Mouse (Mus musculus) thymus, postnatal 25 days (tissue): ENCODE measurements around the gene Grin2c.

Experiments
- DNase-seq: peaks from one replicate; pipeline ENCODE4 v3.0.0; 2022

The Grin2c gene

DNA sequence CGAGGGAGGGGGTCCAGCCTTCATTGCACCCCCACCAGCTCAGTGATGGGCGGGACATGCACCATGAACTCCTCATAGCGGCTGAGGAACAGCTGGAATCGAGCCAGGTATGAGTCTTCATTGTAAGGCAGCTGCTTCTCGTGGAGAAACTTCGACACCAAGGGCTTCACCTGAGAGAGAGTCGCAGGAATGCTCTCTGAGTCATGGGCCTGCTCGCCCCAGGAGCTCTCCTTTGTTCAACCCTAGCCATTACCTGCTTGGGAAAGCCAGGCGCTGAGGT, 16.4 kb upstream of the Grin2c start:
- DNase-seq, result no peak

DNA sequence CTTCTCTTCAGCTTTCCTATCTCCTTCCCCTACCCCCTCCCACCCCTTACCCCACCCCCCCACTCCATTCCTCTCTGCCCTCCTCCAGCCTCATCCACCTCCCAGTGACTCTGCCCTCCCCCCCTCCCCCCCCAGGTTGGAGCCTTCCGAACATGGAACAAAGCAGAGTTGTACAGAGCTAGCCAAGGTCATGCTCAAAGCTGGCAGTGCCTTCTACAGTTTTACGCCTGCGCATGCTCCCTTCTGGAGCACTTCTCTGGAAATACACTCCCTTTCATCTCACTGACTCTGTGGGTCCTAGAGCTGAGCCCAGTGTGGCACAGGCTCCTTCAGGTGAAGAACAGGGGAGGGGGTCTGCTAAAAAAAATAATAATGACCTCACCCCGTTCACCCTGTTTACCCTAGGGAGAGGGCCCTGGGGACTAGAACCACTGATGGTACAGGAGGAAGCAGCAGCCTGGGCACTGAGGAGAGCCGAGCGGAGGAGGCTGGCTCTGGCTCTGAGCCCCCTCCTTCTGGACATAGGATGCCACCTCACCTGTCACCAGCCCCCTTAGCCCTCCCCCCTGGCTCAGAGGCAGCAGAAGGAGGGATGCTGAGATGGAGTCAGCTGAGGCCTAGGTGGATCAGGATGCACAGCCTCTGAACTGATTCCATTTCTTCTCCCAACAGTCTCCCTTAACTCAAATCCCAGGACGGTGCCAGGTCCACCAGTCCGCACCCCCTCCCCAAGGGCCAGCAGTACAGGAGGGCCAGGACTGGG, 15.9 kb upstream of the Grin2c start:
- no peak for DNase-seq

DNA sequence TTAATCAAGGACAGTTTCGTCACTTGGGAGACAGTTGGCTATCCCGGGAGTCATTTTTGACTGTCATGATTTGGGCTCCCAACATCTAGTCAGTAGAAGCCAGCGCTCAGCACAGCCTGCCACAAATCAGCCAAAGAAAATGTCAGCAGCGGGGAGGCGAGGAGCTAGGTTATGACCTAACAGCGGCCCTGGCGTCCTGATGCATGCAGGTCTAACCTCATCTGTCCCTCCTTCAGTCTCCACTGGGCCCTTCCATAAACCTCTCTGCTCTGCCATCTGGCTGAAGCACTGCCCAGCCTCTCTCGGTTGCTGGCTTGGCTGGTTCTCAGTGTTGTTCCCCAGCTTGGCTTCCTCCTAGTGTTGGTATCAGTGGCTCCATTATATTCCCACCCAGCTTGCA, 15.3 kb upstream of the Grin2c start:
- no peak for DNase-seq

DNA sequence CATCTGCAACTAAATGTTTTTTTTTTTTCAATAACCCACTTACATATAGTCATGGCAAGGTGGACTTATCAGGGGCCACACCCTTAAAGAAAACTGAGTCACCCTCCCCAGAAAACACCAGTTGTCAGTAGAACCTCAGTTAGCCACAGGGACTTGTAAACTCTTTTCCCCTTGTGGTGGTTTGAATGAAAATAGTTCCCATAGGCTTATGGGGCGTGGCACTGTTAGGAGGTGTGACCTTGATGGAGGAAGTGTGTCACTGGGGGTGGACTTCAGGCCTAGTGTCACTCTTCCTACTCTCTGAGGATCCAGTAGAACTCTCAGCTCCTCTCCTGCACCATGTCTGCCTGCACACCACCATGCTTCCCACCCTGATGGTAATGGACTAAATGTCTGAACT, 12.7 kb upstream of the Grin2c start:
- no peak for DNase-seq

DNA sequence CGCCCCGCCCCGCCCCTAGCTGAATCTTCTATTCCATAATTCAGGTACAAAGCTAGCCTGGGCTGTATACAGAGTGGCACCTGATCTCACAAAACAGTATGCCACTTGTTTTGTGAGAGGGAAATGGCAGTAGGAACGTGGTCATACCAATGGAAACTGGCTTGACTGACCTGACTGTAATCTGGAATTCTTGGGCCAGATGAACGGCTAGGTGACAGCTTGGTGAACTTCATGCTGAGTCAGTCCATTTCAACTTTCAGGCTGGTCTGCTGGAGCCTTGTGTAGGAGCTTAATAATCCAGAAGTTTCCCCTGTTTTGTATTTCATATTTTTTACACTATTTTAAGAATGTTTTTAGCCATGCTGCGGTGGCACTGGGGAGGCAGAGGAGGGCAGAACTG, 11.1 kb upstream of the Grin2c start:
- DNase-seq, result no peak

DNA sequence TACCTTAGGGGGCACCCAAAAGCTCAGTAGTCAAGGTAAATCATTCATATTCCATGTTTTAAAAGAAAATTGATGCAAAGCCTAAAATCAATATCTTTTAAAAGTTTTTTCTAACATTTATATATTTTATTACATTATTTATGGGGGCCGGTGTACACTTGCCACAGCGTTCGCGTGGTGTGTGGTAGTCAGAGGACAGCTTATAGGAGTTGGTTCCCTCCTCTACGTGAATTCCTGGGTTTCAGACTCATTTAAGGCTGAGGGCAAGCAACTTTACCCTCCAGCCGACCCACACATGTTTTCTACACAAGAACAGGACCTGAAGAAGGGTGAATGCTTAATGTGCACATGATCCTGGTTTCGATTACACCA, 10.5 kb upstream of the Grin2c start:
- no peak for DNase-seq

DNA sequence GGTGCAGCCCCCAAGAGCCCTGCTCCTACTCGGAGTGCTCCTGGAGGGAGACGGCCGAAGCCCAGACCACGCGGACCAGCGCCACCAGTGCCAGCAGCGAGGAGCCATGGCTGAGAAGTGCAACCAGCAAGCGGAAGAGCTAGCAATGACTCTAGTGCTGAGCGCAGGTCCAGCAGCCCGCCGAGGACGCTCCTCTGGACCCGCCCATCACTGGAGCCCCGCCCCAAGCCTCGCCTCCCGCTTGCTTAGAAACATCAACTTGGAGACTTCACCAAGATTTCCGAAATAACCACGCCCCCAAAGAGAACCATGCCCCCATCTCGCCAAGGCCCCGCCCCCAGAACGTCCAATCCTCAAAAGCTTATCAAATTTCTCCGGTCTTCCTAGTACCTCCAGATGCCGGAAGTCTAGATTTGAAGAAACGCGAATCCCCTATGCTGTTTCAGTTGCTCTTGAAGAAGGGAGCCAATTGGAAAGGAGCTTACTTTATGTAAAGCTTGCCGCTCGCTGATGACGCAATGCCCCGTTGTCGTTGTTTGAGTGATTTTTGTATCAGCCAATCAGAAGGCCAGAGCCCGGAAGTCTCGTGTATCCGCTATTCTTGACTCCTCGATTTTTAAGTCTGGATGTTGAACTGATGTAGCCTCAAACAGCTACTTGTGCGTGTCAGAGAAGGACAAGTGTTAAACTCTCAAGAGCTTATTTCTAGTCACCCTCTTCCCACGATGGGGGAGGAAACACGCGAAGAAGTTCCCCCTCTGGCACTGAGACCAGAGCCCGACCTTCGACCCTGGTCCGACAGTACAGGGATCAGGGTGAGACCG, 9.9 kb upstream of the Grin2c start, which contains the start of gene Fdxr:
TSS of gene Fdxr (minus strand) at position 271 of the 824 bp plus-strand sequence.
- peak; percentile 99 for DNase-seq

DNA sequence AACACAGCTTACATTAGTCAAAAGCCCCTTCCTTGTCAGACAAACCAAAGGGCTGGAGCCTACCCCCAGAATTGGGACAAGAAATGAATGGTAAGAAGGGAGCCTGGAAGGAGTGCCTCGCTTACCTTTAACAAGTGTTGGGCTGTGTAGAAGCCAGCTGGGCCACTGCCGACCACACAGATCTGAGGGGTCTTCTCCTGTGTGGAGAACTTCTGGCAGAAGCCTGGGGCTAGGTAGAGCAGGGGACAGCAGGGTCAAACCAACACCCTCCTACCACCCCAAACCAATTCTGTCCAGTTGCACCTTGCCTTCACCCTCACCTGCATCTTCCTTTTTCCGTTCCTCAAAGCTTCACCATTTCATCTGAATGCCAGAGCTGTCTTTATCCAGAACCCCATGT, 8.9 kb upstream of the Grin2c start:
- DNase-seq, result no peak

DNA sequence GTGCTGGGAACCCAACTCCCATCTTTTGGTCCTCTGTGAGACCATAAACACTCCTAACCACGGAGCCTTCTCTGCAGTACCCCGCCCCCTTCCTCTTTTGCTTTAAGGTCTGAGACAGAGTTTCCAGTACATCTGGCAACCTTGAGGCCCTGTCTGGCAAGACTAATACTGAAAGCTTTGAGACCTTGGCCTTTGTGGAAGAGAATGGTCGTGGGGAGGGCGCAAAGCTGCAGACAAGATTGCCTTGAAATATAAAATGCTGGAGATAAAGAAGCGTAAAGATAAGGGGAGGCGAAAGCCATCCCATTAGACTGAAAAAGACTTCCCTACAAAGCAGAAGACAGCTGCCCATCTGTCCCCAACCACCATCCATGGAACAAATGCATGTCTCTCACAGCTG, 8.5 kb upstream of the Grin2c start:
- no peak for DNase-seq

DNA sequence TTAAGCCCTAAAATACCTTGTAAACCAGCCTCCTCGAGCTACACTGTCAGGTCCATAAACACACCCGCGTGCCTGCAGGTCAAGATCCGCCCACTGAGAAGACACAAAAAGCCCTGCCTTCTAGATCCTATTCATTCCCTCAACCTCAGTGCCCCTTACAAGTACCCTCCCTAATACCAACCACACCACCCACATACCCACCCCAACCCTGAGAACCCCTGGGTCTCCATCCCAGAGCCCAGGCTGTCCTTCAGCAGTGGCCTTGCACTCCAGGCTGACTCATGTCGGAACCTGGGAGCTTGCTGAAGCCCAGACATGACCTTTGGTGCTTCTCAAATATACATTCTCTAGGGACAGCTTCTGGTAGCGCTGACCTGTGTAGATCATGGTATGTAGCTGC, 7.7 kb upstream of the Grin2c start:
- no peak for DNase-seq

DNA sequence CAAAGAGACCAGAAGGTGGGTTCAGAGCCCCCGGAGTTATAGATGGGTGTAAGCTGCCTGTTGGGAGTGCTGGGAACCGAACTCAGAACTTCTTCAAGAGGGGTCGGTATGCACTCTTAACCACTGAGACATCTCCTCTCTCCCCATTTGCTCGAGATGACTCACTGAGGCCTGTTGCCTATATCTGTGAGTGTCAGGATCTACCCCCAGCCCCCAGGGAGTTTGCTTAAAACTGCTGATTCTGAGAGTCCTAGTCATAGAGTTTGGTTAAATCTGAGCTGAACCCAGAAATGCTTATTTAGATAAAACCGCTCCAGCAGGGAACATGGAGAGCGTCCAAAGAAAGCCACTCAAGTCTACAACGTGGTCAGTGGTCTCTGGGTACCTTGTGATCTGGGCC, 7.1 kb upstream of the Grin2c start:
- DNase-seq, result no peak

DNA sequence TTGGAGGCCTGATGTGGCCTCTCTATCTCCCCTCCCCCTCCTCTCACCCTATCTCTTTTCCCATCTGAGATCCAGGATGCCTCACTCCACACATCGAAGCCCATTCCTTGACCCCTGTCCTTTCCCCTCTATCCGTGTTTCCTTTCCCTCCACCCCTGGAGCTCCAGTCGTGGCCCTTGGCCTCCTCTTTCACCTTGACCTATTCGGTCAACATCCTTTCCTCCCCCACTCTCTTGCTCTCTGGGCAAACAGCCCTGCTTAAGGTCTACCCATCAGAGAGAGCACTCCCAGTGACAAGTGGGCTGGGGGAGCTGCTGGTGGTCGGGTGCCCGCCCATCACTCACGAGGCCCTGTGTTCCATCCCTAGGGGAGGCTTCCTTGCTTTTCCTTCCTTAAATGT, 6.7 kb upstream of the Grin2c start:
- no peak for DNase-seq

DNA sequence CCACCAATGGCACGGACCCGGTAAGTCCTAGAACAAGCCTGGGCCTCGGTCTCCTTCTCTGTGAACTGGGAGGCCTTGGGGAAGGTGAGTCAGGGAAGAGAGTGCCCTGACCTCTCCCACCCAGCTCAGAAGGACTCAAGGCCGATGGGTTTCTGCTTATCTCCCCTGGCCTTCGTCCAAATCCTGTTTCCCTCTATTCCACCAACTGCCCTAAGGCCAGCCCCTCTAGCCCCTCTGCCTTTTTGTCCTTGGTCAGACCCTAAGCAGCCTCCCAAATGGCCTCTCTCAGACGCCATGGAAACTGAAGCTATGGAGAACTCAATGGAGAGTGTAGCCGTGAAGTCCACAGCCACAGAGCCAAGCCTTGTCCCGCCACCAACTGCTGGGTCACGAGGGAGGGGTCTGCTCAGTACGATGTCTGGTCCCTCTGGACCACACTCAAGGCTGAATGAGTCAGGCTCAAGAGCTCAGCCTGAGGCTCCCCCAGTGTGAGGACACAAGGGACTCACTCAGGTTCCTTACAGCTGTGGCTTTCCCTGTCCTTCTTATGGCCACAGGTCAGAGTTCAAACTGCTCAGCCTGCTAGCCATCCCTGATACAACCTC, 6.0 kb upstream of the Grin2c start:
- DNase-seq, result no peak

DNA sequence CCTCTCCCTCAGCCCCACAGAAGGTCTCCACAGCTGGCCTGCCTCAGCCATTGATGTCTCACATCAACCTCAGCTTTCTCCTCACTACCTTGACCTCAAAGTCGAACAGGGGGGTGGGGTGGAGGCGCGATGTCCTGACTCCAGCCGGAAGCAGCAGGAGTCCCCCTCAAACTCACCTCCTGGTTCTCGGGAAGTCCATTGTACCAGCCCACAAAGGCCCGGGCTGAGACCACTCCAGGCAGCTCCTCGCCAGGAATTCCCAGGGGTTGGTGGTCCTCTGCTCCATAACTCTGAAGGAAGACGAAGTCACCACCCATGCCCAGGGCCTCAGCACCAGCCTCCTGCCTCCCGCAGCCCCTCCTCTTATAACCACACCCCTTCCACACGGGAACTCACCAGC, 4.4 kb upstream of the Grin2c start:
- no peak for DNase-seq

DNA sequence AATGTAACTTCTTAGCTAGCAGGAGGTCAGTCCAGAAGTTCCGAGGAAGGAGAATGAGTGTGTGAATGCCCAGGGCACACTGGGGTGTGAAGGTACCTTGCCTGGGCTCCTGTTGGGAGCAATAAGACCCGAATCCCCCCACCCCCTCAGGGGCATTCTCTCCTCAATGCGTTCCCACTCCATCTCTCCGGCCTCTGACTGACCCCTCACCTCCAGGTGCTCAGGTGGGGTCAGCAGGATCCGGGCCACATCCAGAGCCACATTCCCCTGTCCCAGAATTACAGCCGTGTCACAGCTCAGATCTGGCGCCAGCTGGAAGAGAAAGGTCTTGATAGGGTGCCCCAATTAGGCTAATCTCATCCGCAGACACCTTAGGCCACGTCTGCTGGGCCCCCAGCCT, 4.0 kb upstream of the Grin2c start:
- no peak for DNase-seq

DNA sequence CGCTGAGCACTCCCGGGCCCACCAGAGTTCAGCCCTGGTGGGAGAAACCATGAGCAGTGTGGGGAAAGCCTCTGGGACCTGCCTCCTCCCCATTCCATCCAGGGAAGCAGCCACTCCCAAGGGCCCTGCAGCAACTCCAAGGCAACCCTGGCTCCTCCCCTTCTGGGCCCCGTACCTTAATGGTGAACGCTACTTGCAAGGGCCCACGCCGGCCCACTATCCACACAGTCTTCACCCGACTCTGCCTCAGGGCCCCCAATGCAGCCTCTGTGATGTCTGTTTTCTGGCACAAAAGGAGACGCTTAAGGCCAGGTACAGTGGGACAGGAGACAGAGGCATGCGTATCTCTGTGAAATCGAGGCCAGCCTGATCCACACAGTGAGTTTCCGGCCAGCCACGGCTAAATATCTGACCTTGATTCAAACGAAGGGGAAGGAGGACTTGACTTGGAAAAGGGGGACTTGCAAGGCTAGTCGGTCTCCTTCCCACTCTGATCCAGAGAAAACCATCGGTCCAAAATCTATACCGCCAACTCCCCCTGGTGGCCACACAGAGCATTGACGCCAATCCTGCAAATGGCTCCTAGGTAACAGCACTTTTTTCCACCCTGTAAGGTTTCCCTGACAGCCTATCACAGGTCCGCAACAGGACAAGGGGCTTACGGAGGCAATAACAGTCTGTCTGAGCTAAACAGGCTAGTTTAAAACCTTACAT, 3.3 kb upstream of the Grin2c start:
- DNase-seq, result peak; percentile 71

DNA sequence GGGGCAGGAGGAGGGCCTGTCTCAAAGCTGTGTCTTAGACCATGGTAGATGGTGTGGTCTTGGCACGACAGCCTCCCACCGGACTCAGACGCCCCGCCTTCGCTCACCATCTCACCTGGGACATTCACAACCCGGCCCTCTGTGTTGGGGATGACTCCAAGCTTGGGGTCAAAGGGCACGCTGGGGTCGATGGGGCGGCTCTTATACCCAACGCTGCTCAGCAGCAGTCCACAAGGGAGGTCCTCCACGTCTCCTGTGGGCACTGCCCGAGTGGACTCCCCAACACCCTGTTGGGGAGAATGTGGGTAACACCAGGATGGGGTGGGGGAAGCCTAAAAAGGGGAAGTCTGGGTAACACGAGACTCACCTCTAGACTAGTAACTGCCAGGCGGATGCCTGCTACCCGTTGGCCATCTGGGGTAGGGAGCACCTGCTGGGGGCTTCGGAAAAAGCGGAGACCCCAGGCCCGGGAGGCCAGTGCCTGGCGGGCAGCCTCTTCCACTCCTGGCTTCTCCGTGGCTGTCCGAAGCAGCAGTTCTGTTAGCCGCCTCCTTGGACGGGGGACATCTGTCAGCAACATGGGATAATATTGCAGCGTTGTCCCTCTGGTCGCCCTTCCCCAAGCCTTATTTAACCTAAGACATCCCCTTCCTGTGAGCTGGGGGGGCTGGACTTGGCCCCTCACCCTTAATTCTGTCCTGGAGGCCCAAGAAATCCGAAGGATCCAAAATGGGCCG, 2.5 kb upstream of the Grin2c start:
- no peak for DNase-seq

DNA sequence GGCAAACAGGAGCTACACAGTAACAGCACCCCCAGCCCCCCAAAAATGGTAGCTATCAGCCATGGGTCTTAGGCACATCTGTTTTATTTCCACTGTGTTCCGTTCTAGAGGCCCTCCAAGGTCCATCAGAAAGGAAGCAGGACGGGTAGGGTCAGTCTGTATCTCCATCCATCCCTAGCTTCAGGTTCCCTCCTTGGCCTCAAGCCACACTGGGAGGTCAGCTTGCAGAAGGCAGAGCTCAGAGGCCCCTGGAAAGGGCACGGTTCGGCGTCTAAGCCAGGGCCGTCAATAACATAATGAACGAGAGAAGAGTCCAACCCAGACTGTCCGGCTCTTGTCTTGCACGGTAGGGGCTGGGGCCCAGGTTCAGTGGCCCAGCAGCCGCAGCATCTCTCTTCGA, 915 bp upstream of the Grin2c start:
- DNase-seq, result no peak

DNA sequence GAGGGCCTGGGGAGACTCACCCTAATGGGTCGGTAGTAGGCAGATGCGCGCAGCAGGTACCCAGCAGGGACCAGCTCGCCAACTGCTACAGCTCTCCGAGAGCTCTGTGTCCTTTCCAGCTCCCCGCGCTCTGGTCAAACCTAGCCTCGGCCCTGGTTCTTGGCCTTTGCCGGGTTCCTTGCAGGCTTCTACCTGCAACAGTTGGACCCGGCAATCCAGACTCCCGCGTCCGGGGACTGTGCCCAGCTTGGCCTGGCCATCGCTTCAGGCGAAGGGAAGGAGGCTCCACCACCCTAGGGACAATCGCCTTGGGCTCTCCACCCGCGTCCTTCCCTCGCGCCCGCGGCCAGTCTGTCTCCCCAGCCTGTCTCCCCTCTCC, 654 bp downstream of the Grin2c start:
- DNase-seq, result no peak

DNA sequence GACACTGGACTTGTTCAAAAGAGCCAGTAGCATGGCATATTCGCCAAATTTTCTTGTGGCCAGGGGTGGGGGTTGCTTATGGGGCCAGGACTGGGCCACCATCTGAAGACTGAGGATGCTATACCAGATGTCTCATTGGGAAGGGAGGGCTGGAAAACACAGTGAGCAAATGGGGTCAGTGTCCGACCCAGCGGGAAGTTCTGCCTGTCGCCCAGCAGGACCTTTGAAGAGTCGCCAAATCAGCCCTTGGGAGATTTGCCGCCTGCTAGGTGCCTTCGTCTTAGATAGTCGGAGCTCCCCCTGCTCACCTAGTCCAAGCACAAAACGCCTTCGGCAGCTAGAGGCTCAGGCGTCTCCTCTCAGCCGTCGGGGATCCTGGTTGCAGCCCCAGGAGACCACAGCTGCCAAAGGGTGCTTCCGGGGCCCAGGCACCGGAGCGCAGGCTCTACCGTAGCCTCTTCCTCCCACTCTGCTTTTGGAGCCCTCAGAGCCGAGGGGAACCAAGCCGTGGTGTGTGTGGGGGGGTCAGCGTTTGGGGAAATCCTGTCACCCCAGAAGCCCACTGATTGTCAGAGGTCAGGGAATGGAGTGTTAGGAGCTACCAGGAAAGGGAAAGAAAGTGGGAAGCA, 1.2 kb downstream of the Grin2c start:
- DNase-seq, result no peak

DNA sequence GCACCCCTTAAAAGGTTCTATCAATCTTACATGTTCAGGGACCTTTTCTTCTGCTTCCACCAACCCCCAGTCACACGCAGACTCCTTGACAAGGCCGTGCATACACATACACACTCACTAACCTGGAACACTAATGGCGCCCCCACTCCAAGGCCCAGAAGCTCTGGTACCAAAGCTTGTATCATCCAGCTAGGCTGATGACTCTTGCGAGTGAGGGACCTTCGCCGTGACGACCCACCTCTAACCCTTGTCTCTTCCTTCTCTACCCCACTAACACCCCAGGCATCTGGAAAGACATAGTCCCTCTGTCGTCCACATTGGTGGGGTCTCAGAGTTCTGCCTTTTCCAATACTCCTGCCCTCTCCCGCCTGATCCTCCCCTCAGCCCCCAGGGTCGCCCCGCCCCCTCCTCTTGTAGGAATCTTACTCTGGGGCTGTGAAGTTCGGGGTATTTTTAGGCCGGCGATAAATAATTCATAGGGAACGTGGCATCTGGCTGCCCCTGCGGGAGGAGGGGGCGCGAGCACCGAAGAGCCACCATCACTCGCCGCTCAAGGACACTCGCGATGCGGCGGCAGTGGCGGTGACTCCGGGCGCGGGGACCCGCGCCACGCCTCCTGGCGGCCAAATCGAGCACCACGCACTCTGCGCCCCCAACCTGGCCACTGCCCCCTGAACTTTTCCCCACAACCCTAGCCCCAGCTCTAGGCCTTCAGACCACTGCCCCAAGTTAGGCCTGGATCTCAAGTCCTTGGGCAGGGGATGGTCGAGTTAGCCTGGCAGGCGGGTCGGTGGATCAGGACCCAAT, 2.0 kb downstream of the Grin2c start:
- DNase-seq, result peak; percentile 27
